Mouse (Mus musculus) MEL (cell line): ENCODE data around the gene Rtl1.

Source experiments
- CHD2 ChIP-seq: IDR thresholded peaks from 2 replicates; pipeline ENCODE4 v1.6.1; 2011; ENCODE audit warnings: low read length, improper control_type of control experiment
- CTCF ChIP-seq, 3 experiments: IDR thresholded peaks in 2 of 3; conservative IDR thresholded peaks in 1 of 3; 2 replicates each; pipeline ENCODE4 v1.5.1; 2011 to 2012; ENCODE audit warnings: low read length in 3 of 3, low read depth in 2 of 3, mild to moderate bottlenecking in 2 of 3, improper control_type of control experiment in 1 of 3, inconsistent platforms in 1 of 3, mixed read lengths in 1 of 3, moderate library complexity in 1 of 3; ENCODE audit not compliant: control insufficient read depth in 1 of 3, insufficient read depth in 1 of 3, poor library complexity in 1 of 3, severe bottlenecking in 1 of 3
- E2F4 ChIP-seq: IDR thresholded peaks from 2 replicates; pipeline ENCODE4 v1.6.1; 2011; ENCODE audit warnings: low read depth, low read length, improper control_type of control experiment, borderline replicate concordance
- ELF1 ChIP-seq: IDR thresholded peaks from 2 replicates; pipeline ENCODE4 v1.6.1; 2014; ENCODE audit warnings: low read depth, mild to moderate bottlenecking, inconsistent platforms, low read length, improper control_type of control experiment, moderate library complexity
- EP300 ChIP-seq, 2 experiments: IDR thresholded peaks; 2 replicates each; pipeline ENCODE4 v1.6.1; 2011; ENCODE audit warnings: improper control_type of control experiment in 2 of 2, low read length in 2 of 2, low read depth in 1 of 2, mild to moderate bottlenecking in 1 of 2
- MAFK ChIP-seq: IDR thresholded peaks from 2 replicates; pipeline ENCODE4 v1.6.1; 2011; ENCODE audit warnings: low read depth, mild to moderate bottlenecking, low read length, improper control_type of control experiment, borderline replicate concordance
- UBTF ChIP-seq: IDR thresholded peaks from 2 replicates; pipeline ENCODE4 v1.6.1; 2012; ENCODE audit warnings: low read depth, mild to moderate bottlenecking, inconsistent platforms, low read length, improper control_type of control experiment, moderate library complexity, borderline replicate concordance; ENCODE audit not compliant: insufficient read depth
- ZNF384 ChIP-seq: IDR thresholded peaks from 2 replicates; pipeline ENCODE4 v1.6.1; 2012; ENCODE audit warnings: low read depth, mild to moderate bottlenecking, inconsistent platforms, low read length, improper control_type of control experiment

- TF ChIP-seq UBTF (no peak), ELF1 (no peak), EP300 (IDR thresholded peaks at IDR 0.05; ENCODE audit: low read depth in 1 of 2, low read length in 2 of 2) (no peak), CHD2 (no peak), CTCF (IDR thresholded peaks at IDR 0.05 in 2 of 3, conservative IDR thresholded peaks at IDR 0.05 in 1 of 3; ENCODE audit: control insufficient read depth in 1 of 3, insufficient read depth in 1 of 3, low read depth in 2 of 3, low read length in 3 of 3, poor library complexity in 1 of 3, severe bottlenecking in 1 of 3) (no peak), E2F4 (no peak), ZNF384 (no peak), MAFK (no peak)
Observed at GRCm38 (mm10) chr12:109598551-109599250, 1.4 kb downstream of the Rtl1 start.
